Mouse (Mus musculus) myocyte (in vitro differentiated cells): ENCODE measurements around the gene Gm20671. TPM values are rescaled to one million over a fixed set of nuclear protein-coding genes. Genes with fewer than 3 reads are reported as not detected.
A peak's percentile ranks its signal among the peaks of the same experiment; 100 is the strongest.

Experiments
- H3K27me3 ChIP-seq: one replicate; pipeline ENCODE4 v1.6.1; 2011; ENCODE audit not compliant: control insufficient read depth, insufficient read depth, insufficient read length
- H3K36me3 ChIP-seq: one replicate; pipeline ENCODE4 v1.6.1; 2011; ENCODE audit not compliant: control insufficient read depth, insufficient read depth
- H3K4me2 ChIP-seq: one replicate; pipeline ENCODE4 v1.6.1; 2011; ENCODE audit warnings: low read depth, control low read depth
- H3K4me3 ChIP-seq: one replicate; pipeline ENCODE4 v1.5.1; 2011; ENCODE audit warnings: mild to moderate bottlenecking, control low read depth, moderate library complexity
- H3K79me2 ChIP-seq: one replicate; pipeline ENCODE4 v1.6.1; 2011; ENCODE audit not compliant: control insufficient read depth, insufficient read depth
- H3ac ChIP-seq: one replicate; pipeline ENCODE4 v1.6.1; 2011; ENCODE audit not compliant: control insufficient read depth, insufficient read length
- CEBPB ChIP-seq: IDR thresholded peaks from 2 replicates; pipeline ENCODE4 v1.6.1; 2011; ENCODE audit warnings: mild to moderate bottlenecking, moderate library complexity; ENCODE audit not compliant: poor library complexity, insufficient read depth, severe bottlenecking
- E2F4 ChIP-seq: IDR thresholded peaks from one replicate; pipeline ENCODE4 v1.6.1; 2011; ENCODE audit warnings: mild to moderate bottlenecking, control low read depth, moderate library complexity; ENCODE audit not compliant: insufficient read depth
- MAX ChIP-seq: IDR thresholded peaks from one replicate; pipeline ENCODE4 v1.6.1; 2011; ENCODE audit warnings: low read depth, mild to moderate bottlenecking, control low read depth
- MYOD1 ChIP-seq, 3 experiments: IDR thresholded peaks; one replicate each; pipeline ENCODE4 v1.6.1; 2011; ENCODE audit warnings: control low read depth in 2 of 3, low read depth in 2 of 3, mild to moderate bottlenecking in 2 of 3, moderate library complexity in 1 of 3; ENCODE audit not compliant: insufficient read length in 2 of 3, control insufficient read depth in 1 of 3
- MYOG ChIP-seq, 3 experiments: IDR thresholded peaks; one replicate each; pipeline ENCODE4 v1.6.1; 2011; ENCODE audit warnings: control low read depth in 2 of 3, low read depth in 2 of 3, mild to moderate bottlenecking in 2 of 3; ENCODE audit not compliant: insufficient read length in 2 of 3, control insufficient read depth in 1 of 3, insufficient read depth in 1 of 3
- POLR2A ChIP-seq: IDR thresholded peaks from one replicate; pipeline ENCODE4 v1.6.1; 2011; ENCODE audit warnings: low read depth, mild to moderate bottlenecking, control low read depth, moderate library complexity; ENCODE audit not compliant: insufficient read length
- POLR2AphosphoS2 ChIP-seq: IDR thresholded peaks from one replicate; pipeline ENCODE4 v1.6.1; 2011; ENCODE audit warnings: low read depth, control low read depth; ENCODE audit not compliant: insufficient read length
- REST ChIP-seq: IDR thresholded peaks from one replicate; pipeline ENCODE4 v1.6.1; 2011; ENCODE audit warnings: mild to moderate bottlenecking, control low read depth, moderate library complexity; ENCODE audit not compliant: insufficient read depth, insufficient read length
- SRF ChIP-seq: IDR thresholded peaks from one replicate; pipeline ENCODE4 v1.6.1; 2011; ENCODE audit warnings: low read depth; ENCODE audit not compliant: control insufficient read depth, insufficient read length
- TCF12 ChIP-seq: IDR thresholded peaks from one replicate; pipeline ENCODE4 v1.6.1; 2011; ENCODE audit warnings: mild to moderate bottlenecking, control low read depth; ENCODE audit not compliant: poor library complexity, insufficient read depth, severe bottlenecking
- TCF3 ChIP-seq: IDR thresholded peaks from one replicate; pipeline ENCODE4 v1.6.1; 2011; ENCODE audit warnings: low read depth, control low read depth; ENCODE audit not compliant: insufficient read length
- USF1 ChIP-seq: IDR thresholded peaks from one replicate; pipeline ENCODE4 v1.6.1; 2011; ENCODE audit warnings: low read depth, mild to moderate bottlenecking, control low read depth, moderate library complexity
- polyA plus RNA-seq: library from polyadenylated mRNA; unstranded; fragments of >200 nt; fragmentation: generic; extraction: Trizol; gene quantifications from one replicate; pipeline ENCODE4 v1.2.1, GENCODE M21; 2012; ENCODE audit warnings: missing spikeins

The Gm20671 gene
- not detected for polyA plus RNA-seq

- Histone ChIP-seq H3K36me3 (peaks cover 26% of the 10 kb centered on the region), H3K4me3 (no peak within 1 kb of the TSS), H3ac (no peak within 1 kb of the TSS), H3K4me2 (no peak within 1 kb of the TSS), H3K27me3 (no peaks in the 10 kb centered on the region), H3K79me2 (no peaks in the 10 kb centered on the region)
- TF ChIP-seq SRF (no peak), TCF12 (no peak), POLR2A (no peak), MYOG (IDR thresholded peaks at IDR 0.05; ENCODE audit: control insufficient read depth in 1 of 3, insufficient read depth in 1 of 3, insufficient read length in 2 of 3, low read depth in 2 of 3) (no peak), MAX (no peak), TCF3 (no peak)
These were observed at the start of gene Gm20671 for GRCm38 (mm10) chr5:32827009-32827408. TSS of gene Gm20671 (minus strand) at chr5:32827109.

DNA sequence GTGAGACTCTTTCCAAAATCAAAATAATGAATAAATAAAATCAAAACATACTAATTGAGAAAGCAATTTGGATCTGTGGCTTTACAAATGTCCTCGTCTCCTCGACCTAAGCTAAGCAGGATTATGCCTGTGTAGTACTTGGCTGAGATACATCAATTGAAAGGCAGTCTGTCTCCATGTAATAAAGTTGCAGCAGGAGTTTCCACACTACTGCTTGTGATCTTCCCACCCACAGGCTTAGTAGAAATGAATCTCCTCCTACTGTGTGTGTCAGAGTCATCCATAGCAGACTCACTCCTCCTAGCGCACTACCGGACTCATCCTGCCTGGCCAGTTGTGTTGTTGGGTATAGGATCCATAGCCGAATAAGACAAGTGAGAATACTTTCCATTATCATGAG, 45.4 kb upstream of the Gm20671 start:
- no peak overlapping the region for H3K4me3 ChIP-seq
- H3ac ChIP-seq = no peak overlapping the region
- H3K36me3 ChIP-seq = peaks cover 27% of the 10 kb centered on the region
- TF ChIP-seq REST (no peak), POLR2A (no peak), SRF (no peak), MYOG (IDR thresholded peaks at IDR 0.05; ENCODE audit: control insufficient read depth in 1 of 3, insufficient read depth in 1 of 3, insufficient read length in 2 of 3, low read depth in 2 of 3) (no peak), POLR2AphosphoS2 (no peak), TCF12 (no peak), E2F4 (no peak), TCF3 (no peak), USF1 (no peak), MYOD1 (IDR thresholded peaks at IDR 0.05; ENCODE audit: control insufficient read depth in 1 of 3, insufficient read length in 2 of 3, low read depth in 2 of 3) (no peak), CEBPB (no peak), MAX (no peak)
- H3K79me2 ChIP-seq = no peaks in the 10 kb centered on the region
- no peak overlapping the region for H3K4me2 ChIP-seq
- H3K27me3 ChIP-seq = no peaks in the 10 kb centered on the region

GRCm38 (mm10) chr5:32869389-32870024, 42.6 kb upstream of the Gm20671 start:
- Histone ChIP-seq H3K4me2 (no peak overlapping the region), H3K79me2 (no peaks in the 10 kb centered on the region), H3K4me3 (no peak overlapping the region), H3K27me3 (no peaks in the 10 kb centered on the region), H3K36me3 (peaks cover 27% of the 10 kb centered on the region), H3ac (no peak overlapping the region)
- no peak for TF ChIP-seq USF1
- no peak for TF ChIP-seq MAX
- TF ChIP-seq SRF = no peak
- TF ChIP-seq MYOD1 (IDR thresholded peaks at IDR 0.05; ENCODE audit: control insufficient read depth in 1 of 3, insufficient read length in 2 of 3, low read depth in 2 of 3) = no peak
- no peak for TF ChIP-seq CEBPB

- peak within 1 kb of the TSS; percentile 83 for H3K4me2 ChIP-seq
These were observed 36.6 kb upstream of the Gm20671 start, which contains the start of gene Depdc5 for GRCm38 (mm10) chr5:32863253-32864228. TSS of gene Depdc5 (plus strand) at chr5:32863701.

More at GRCm38 (mm10) chr5:32863253-32864228, 36.6 kb upstream of the Gm20671 start, which contains the start of gene Depdc5:
- Histone ChIP-seq H3K79me2 (no peaks in the 10 kb centered on the region), H3ac (peak within 1 kb of the TSS; percentile 6), H3K36me3 (peaks cover 18% of the 10 kb centered on the region), H3K4me3 (peak within 1 kb of the TSS; percentile 41), H3K27me3 (no peaks in the 10 kb centered on the region)
- TF ChIP-seq TCF12 (no peak), TCF3 (no peak), POLR2A (peak; percentile 84), POLR2AphosphoS2 (peak; percentile 79), SRF (no peak), MAX (no peak), REST (no peak), MYOD1 (IDR thresholded peaks at IDR 0.05; ENCODE audit: control insufficient read depth in 1 of 3, insufficient read length in 2 of 3, low read depth in 2 of 3) (no peak), USF1 (no peak), E2F4 (peak; percentile 81), CEBPB (no peak), MYOG (IDR thresholded peaks at IDR 0.05; ENCODE audit: control insufficient read depth in 1 of 3, insufficient read depth in 1 of 3, insufficient read length in 2 of 3, low read depth in 2 of 3) (peak in 1 of 3 experiments; percentile 16)
